Mouse (Mus musculus) kidney, adult 2 months (tissue): ENCODE measurements at regions not wholly inside any gene's neighbourhood (a gene's known extent, or its start where the extent isn't known, plus 50 kb on each side); places are given as distances from the start of the nearest gene placed in this dataset.
A peak's percentile ranks its signal among the peaks of the same experiment; 100 is the strongest.

ENCODE experiments used
- DNase-seq: peaks from one replicate; pipeline ENCODE4 v3.0.0; 2021
- H3K27ac ChIP-seq: fragments of 200-500 bp; 2 replicates; pipeline ENCODE4 v1.5.1; 2012; ENCODE audit warnings: low read depth, low read length, control low read depth, inconsistent platforms; ENCODE audit not compliant: insufficient read depth
- H3K27me3 ChIP-seq: fragments of 200-500 bp; replicated peaks from 2 replicates; pipeline ENCODE4 v1.6.1; 2012; ENCODE audit warnings: mild to moderate bottlenecking, moderate library complexity, low read length, inconsistent platforms; ENCODE audit not compliant: control insufficient read depth, insufficient read depth
- H3K36me3 ChIP-seq: fragments of 200-500 bp; 2 replicates; pipeline ENCODE4 v1.6.1; 2012; ENCODE audit warnings: mild to moderate bottlenecking, moderate library complexity, low read length, inconsistent platforms; ENCODE audit not compliant: control insufficient read depth, insufficient read depth
- H3K4me1 ChIP-seq: fragments of 200-500 bp; 2 replicates; pipeline ENCODE4 v1.6.1; 2011; ENCODE audit warnings: low read length; ENCODE audit not compliant: control insufficient read depth, insufficient read depth
- H3K4me3 ChIP-seq: fragments of 200-500 bp; 2 replicates; pipeline ENCODE4 v1.5.1; 2011; ENCODE audit warnings: mild to moderate bottlenecking, low read depth, low read length, control low read depth; ENCODE audit not compliant: insufficient read depth
- CTCF ChIP-seq: fragments of 200-500 bp; conservative IDR thresholded peaks from 2 replicates; pipeline ENCODE4 v1.5.1; 2011; ENCODE audit warnings: low read depth, mild to moderate bottlenecking, control low read depth, low read length, moderate library complexity, mixed read lengths; ENCODE audit not compliant: insufficient read depth, insufficient read length
- POLR2A ChIP-seq: fragments of 200-500 bp; IDR thresholded peaks from one replicate; pipeline ENCODE4 v1.6.1; 2011; ENCODE audit warnings: low read depth, low read length, control low read depth
- WGBS: fragments of 180-500 bp; shearing (Covaris S2); methylation state at CpG from one replicate; pipeline ENCODE4 v1.1.7; 2018; 5-methylcytosine and 5-hydroxymethylcytosine counted together

- no peak overlapping the region for H3K4me3 ChIP-seq
- no peaks in the 10 kb centered on the region for H3K4me1 ChIP-seq
- no peak overlapping the region for H3K27ac ChIP-seq
- DNase-seq, result no peak
- H3K27me3 ChIP-seq, result no peaks in the 10 kb centered on the region
- H3K36me3 ChIP-seq, result no peaks in the 10 kb centered on the region
- no peak for TF ChIP-seq CTCF
These were observed 127.9 kb upstream of the Smim23 start for GRCm38 (mm10) chr11:32952271-32952670.

DNA sequence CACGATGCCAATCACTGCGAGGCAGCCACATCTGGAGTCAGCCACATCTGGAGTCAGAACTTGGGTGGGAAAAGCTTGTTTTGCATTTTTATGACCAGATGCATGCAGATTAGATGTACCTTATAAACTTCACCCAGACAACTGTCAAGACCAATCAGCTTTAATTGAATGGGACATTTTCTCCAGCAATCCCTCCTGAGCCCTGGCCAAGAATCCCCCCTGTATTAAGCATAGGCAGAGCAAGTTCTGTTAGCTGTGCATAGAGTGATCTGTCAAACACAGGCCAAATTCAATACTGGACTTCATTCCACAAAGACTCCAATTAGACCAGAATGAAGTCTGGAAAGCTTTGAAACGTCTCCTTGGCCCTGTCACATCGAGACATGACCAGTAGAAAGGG lies 123.7 kb upstream of the Smim23 start:
- Histone ChIP-seq H3K4me1 (no peaks in the 10 kb centered on the region), H3K27me3 (no peaks in the 10 kb centered on the region), H3K36me3 (no peaks in the 10 kb centered on the region), H3K27ac (no peak overlapping the region), H3K4me3 (no peak overlapping the region)
- WGBS, result 83% methylated on average over 4 of the region's 4 CpGs
- TF ChIP-seq CTCF (no peak), POLR2A (no peak)
- no peak for DNase-seq

DNA sequence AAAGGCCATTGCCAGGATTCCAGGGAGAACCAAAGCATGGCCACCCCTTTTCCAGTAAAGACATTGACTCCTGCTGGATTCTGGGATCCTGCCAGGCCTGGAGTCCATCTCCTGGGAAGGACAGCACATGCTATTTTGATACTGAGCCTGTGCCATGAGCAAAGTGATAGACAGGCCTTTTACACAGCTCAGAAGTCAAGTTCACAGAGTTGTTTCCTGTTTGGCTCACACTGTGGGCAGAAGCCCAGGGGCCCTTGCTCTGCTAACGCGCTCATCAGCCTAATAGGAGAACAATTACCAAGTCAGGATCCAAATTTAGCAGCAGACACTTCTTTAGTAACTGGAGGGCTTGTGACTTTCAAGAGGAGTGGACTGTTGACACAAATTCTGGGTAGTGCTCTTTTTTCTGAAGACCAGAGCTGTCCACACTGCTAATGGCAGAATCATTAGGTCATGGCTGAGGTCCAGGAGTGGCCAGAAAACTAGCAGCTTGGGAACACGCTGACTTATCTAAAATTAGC lies 122.1 kb upstream of the Smim23 start:
- TF ChIP-seq POLR2A (no peak), CTCF (no peak)
- H3K27me3 ChIP-seq, result no peaks in the 10 kb centered on the region
- no peak overlapping the region for H3K4me3 ChIP-seq
- no peak overlapping the region for H3K27ac ChIP-seq
- no peaks in the 10 kb centered on the region for H3K36me3 ChIP-seq
- H3K4me1 ChIP-seq, result no peaks in the 10 kb centered on the region
- DNase-seq, result peak; percentile 40
- WGBS, result 51% methylated on average over 3 of the region's 3 CpGs

- 80% methylated on average over 2 of the region's 2 CpGs for whole genome bisulfite sequencing
- H3K4me3 ChIP-seq, result no peak overlapping the region
- no peak overlapping the region for H3K27ac ChIP-seq
- TF ChIP-seq CTCF (no peak), POLR2A (no peak)
- H3K27me3 ChIP-seq, result no peaks in the 10 kb centered on the region
- DNase-seq, result no peak
- H3K36me3 ChIP-seq, result no peaks in the 10 kb centered on the region
- H3K4me1 ChIP-seq, result no peaks in the 10 kb centered on the region
These were observed 120.7 kb upstream of the Smim23 start for GRCm38 (mm10) chr11:32945071-32945470.

DNA sequence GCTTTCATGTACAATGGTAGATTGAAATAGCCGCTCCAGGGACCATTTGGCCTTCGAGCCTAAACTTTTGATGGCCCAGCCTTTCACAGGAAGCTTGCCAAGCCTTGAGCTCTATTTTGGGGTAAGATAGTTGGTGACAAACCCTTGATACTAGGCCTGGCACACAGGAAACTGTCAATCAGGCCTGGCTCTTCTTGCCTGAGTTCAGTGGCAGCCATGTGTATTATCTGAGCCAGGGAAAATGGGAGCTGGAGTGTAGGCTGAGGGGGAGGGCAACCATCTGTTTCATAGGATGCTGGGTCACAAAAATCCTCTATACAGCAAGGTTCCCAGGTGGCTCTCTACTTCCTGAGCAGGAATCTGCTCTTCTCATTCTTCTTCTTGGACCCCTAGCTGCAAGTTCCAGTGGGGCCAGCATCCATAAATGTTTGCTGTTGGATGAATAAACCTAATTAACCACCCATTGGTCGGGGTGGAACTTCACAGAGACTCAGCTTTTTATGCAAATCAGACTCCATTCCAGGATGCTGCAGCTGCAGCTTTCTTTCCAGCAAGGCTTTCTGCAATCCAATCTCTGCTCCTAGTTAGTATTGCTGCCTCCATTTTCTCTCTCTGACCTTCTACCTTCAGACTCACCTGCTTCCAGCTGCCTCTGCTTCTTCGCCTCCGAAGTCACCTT lies 117.1 kb upstream of the Smim23 start:
- Histone ChIP-seq H3K4me3 (no peak overlapping the region), H3K36me3 (no peaks in the 10 kb centered on the region), H3K27me3 (no peaks in the 10 kb centered on the region), H3K4me1 (no peaks in the 10 kb centered on the region), H3K27ac (no peak overlapping the region)
- WGBS, result 74% methylated on average over 5 of the region's 5 CpGs
- DNase-seq, result no peak
- TF ChIP-seq CTCF, result no peak
- no peak for TF ChIP-seq POLR2A

DNA sequence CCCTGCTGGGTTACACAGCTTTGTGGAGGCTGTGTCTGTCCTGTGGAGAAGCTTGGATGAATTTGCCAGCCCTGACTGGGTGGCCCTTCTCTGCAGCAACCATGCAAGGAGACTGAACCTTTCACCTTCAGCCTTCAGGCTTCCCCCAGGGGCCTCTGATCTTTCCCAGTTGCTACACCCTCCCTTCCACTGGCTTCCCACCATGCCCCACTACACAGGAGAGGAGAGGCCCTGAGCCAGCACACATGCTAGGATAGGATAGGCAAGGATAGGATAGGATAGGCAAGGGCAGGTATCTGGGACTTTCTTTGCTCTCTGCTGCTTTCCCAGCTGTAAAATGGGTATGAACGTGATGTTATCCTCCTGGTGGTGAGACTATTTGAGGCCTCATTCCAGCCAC lies 114.7 kb upstream of the Smim23 start:
- no peak for DNase-seq
- Histone ChIP-seq H3K27me3 (no peaks in the 10 kb centered on the region), H3K36me3 (no peaks in the 10 kb centered on the region), H3K4me3 (no peak overlapping the region), H3K27ac (no peak overlapping the region), H3K4me1 (no peaks in the 10 kb centered on the region)
- TF ChIP-seq CTCF (no peak), POLR2A (no peak)
- 93% methylated on average over 1 of the region's 1 CpGs for WGBS

GRCm38 (mm10) chr11:32937167-32937566 lies 112.8 kb upstream of the Smim23 start:
- no peak for DNase-seq
- Histone ChIP-seq H3K4me3 (no peak overlapping the region), H3K36me3 (no peaks in the 10 kb centered on the region), H3K27me3 (no peaks in the 10 kb centered on the region), H3K27ac (no peak overlapping the region), H3K4me1 (no peaks in the 10 kb centered on the region)
- TF ChIP-seq POLR2A, result no peak
- TF ChIP-seq CTCF, result no peak
- 58% methylated on average over 1 of the region's 1 CpGs for WGBS
